Mouse (Mus musculus) lung, postnatal 14 days (tissue): ENCODE measurements around the gene Cbx6.
A peak's percentile ranks its signal among the peaks of the same experiment; 100 is the strongest.

Experiments used
- DNase-seq: peaks from one replicate; pipeline ENCODE4 v3.0.0; 2021

Gene Cbx6

DNA sequence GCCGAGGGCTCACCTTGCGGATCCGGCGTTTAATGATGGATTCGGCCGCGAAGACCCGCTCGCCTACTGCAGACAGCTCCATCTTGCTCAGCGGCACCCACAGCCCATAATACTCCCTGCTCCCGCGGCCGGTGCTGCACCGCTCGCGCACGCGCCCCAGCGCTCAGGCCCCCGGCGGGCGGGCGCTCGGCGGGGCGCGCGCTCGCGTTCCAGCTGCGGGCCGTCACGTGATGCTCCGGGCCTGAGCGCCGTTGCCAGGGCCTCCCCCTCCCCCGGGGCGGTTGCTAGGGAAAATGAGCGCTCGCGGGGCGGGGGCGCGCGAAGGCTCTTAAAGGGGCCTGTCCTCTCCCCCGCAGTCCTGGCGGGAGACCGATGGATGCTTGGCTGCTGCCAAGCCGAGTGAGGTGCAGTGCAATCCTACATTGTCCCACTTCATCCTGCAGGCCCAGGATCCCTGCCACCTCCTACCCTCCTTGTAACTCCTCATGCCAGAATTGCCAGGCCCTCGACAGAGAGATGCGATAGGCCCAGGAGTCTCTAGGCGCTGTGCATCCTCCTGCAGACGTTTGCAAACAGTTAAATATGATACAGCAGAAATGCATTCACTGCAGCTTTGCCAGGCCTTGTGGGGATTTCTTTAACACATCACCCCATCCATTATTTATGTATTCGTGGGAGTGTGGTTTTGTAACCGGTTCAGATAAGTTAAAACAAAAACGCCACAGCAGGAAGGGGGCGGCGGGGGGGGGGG, at the start of gene Cbx6, which contains the start of gene Npcd:
Gene Cbx6 (minus strand): TSS at position 559 of the 751 bp plus-strand sequence.
Gene Npcd (minus strand): TSS at position 108 of the 751 bp plus-strand sequence.
- peak; percentile 97 for DNase-seq

DNA sequence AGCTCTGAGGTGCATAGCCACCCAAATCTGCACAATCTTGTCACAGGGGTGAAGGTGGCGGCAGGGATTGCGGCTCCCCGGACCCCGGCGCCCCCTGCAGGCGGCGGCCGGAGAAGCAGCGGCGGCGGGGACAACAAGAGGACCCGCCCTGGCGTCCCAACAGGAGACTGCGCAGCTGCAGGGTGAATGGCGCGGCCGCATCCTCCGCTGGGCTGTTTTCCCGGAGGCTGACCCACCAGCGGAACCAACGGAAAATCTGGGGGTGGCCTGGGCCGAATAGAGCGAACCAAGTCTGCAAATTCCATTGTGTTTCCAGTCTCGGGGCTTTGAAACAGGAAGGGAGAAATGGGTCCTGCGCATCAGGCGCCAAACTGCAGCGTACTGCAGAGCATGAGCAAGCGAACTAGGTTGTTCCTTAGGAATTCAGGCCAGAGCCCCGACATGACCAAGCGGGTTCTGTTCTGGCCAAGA, 48.9 kb upstream of the Cbx6 start:
- DNase-seq, result peak; percentile 96

DNA sequence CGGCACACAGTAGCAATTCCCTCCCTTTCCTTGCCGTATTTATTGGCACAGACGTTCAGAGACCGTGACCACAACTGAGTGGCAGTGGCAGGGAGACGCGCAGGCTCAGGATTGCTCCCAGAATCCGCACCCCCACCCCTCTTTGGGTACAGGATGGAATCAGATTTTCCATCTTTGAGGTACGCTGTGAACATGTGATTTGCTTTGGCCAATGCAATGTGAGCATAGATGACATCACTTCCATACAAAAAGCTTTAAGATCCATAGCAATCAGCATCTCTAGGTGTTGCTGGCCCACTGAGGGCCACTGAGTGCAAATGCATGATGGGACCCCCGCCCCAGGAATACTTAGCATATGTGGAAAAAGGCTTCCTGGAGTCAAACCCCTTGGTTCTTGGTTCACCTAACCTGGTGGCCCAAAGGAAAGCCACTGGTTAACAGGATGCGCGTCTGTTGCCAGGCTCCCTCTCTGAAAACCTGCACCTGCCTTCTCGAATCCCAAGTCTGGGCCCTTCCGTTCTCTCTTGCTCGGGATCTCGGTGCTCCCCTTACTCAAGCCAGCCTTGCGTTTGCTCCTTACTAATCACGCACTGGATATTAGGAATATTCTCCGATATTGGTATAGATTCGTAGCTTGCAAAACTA, 48.3 kb upstream of the Cbx6 start:
- no peak for DNase-seq

DNA sequence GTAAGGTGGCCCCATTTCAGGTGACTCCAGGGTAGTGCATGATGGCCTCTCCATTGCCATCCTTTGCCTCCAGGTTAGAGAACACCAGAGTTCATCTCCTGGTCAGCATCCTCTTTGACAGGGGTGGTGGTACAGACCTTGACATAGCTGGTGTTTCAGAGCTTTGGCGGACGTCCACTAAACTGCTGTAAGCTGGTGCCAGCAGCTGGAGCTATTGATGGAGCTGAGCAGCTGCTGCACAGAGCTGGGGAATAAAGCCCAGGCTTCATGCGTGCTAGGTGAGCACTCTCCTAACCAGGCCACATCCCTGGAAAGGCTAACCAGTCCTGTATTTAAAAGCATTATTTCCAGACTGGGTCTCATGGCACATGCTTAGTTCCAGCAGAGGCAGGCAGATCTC, 46.0 kb upstream of the Cbx6 start:
- no peak for DNase-seq

DNA sequence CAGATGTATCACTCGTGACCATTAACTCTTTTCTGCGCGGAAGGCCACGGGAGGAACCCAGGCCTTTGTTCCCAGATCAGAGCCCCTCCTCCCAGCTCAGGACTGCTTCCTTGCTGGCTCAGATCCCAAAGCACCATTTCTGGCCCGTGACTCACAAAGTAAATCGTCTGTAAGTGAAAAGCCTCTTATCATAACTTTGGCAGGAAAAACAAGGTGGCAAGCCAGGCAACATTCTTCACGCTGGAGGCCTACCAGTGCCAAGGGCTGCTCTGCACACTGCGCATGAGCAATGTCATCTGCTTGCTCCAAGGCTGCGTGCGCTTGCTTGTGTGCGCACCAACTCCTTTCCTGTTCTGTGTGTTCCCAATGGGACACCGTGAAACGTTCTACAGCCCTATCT, 44.8 kb upstream of the Cbx6 start:
- DNase-seq, result peak; percentile 92

DNA sequence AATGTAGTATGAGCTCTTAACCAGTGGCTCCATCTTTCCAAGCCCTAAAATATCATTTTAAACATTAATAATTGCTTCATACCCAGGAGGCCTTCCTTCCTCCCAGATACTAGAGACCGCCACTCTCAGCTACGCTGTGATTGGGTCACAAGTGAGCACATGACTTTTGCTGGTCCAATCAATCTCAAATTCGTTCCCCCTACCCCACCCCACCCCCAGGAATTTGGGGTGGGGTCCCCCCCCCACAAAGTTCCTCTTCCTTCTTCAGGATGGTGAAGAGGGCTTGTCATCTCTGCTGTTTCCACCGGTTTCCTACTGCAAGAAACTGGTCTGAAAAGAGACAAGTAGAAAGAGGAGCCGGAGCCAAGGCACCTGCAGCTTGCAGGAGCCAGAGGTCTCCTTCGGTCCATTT, 44.2 kb upstream of the Cbx6 start:
- peak; percentile 58 for DNase-seq

DNA sequence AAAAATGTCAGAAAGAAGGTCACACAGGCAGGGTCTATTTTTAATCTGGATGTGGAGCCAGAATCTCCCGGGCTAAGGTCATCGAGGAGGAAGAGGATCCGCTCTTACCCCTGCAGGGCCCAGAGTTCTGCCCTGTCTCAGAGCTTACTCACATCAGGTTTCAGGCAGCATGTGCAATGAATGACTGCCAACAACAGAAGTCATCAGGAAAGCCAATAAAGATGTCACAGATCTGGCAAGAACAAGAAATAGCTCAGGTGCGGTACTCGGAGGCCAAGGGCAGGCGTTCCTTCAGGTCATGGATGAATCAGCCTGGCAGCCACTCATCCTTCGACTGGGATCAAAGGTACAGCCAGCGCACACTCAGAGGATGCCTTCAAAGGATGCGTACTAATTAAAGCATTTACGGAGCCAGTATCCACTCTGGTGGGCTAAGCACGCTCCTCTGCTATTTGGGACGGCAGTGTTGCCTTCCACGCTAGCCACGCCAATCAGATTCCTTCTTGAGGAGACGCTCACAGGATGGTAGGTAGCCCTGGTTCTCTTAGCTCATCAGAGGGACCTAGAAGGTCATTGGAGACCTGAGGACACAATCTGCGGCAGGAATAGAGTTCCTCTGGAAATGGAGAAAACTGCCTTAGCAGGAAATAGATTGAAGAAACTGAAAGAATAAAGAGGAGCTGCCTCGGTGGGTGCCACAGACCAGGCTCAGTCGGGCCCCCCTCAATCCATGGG, 40.9 kb upstream of the Cbx6 start:
- no peak for DNase-seq

DNA sequence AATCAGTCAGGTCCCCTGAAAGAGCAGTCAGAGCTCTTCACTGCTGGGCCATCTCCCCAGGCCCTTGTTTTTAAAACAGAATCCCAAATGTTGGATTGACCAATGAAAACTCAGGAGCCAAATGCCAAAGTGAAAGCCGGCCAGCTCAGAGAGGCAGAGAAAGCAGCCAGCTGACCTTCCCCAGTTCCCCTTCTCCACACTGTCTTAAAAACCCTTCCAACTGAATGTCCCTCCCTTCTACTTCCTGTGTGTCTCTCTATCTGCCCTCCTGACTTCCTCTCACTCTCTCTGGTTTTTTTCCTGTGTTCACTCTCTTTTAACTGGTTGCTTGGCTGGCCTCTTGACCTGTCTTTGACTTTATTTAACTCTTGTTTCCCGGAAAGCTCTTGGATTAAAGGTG, 39.5 kb upstream of the Cbx6 start:
- DNase-seq, result no peak

DNA sequence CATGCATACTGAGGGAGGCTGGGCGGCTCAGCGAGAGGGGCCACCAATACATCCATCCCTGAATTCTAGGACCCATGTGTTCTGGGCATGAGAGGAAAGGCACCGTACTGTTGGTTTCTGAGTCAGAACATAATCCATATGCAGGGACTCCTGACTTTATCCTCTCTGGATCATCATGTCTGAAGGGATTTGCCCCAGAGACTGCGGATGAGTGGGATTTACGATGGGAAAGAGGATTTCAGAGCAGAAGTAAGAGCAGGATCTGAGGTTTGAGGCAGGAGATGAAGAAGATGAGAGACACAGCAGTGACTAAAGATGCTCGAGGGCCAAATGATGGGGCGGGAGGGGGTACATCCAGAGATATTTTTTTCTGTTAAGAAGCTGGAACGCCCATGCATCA, 39.1 kb upstream of the Cbx6 start:
- no peak for DNase-seq

DNA sequence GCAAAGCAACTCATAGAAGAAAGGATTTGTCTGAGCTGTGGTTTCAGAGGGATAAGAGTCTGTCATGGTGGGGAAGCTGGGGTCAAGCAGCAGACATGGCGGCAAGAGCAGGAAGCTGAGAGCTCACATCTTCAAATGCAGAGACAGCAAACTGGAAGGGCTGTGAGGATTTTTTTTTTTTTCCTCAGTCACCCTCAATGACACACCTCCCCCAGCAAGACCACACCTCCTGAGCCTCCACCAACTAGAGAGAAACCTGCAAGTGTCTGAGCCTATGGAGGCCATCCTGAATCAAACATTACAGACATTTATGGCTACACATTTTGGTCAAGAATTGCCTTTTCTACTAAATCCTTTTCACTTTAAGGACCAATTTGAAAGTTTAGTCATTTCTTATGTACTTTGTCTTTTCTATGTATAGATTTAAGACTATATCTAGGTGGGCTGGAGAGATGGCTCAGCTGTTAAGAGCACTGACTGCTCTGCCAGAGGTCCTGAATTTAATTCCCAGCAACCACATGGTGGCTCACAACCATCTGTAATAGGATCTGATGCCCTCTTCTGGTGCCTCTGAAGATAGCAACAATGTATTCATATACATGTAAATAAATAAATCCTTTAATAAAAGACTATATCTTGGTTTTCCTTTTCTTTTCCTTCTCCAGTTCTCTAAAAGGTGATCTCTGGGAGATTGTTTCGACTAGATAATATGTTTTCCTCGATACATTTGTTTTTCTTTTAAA, 32.9 kb upstream of the Cbx6 start:
- DNase-seq, result no peak

DNA sequence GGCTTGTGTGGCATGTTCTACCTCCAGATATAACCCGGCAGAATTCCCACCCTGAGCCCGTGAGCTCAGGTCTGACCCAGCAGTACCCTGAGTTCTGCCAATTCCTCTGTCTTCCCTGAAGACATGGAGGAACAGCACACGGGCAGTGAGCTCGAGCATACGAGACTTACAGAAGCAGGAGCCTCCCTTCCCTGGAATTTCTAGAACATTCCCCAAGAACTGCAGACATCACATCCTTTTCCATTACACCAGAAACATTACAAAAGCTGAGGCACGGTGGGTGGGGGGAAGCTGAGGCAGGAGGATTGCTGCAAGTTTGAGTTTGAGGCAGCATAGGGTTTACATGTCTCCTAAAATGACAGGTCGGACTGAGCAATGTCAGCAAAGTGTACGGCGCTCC, 25.3 kb upstream of the Cbx6 start:
- no peak for DNase-seq

DNA sequence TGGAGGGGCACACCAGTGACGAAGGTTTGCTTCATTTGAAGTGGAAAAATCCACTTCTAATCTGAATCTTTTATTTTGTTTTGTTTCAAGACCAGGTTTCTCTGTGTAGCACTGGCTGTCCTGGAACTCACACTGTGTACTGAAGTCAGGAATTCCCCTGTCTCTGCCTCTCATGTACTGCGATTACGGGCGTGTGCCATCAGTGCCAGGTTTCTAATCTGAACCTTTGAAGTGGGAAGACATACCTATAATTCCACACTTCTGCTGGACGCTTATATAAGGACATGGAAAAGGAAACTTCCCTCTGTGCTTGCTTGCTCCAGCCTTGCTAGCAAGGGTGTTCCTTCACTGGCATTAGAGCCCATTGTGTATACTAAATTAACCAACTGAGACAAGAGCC, 24.5 kb upstream of the Cbx6 start:
- no peak for DNase-seq

DNA sequence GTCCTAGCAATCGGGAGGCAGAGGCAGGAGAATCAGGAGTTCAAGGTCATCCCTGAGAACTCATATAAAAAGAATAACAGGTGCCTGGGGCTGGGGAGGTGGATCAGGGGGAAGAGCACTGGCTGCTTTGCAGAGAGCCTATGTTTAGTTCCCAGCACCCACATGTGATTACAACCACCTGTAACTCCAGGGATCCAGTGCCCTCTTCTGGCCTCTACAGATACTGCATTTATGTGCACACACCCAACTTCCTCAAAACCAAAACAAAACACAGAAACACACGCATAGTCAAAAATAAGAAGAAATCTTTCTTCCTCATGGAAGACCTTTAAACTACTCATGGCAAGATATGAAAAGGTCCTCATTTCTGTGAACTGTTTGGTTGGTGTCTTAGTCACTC, 15.7 kb upstream of the Cbx6 start:
- DNase-seq, result no peak

DNA sequence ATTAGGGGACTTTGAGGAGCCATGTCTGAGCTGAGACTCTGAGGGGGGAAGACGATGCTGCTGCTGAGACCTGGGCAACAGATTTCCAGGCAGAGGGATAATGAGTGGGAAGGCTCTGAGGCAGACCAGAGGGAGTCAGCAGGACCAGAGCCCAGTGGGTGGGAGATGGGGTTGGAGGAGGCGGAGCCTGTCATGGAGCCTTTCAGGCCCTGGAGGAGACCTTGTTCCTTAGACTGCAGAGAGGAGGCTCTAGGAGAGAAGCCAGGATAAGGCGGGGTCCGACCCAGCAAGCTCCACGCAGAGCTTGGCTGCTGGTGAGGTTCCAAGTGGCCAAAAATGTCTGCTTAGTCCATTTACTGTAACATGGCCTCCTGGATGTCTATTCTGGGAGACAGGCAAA, 12.6 kb upstream of the Cbx6 start:
- DNase-seq, result no peak

DNA sequence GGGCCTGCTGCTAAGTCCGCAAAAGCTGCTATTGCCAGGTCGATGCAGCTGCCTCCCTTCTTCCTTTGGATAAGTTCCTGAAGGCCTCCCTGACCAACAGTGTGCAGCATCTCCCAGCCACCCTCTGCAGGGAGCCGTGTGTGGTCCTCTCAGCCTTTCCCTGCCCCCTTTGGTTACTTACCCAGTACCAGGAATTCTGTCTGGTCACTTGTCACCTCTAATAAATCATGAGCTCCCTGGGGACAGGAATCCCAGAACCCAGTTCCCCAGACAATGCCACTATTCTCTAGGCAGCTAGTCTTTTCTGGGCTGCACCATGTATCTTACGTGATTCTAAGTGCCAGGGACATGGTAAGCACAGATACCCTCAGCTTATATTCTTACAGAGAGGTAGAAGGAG, 11.5 kb upstream of the Cbx6 start:
- no peak for DNase-seq

DNA sequence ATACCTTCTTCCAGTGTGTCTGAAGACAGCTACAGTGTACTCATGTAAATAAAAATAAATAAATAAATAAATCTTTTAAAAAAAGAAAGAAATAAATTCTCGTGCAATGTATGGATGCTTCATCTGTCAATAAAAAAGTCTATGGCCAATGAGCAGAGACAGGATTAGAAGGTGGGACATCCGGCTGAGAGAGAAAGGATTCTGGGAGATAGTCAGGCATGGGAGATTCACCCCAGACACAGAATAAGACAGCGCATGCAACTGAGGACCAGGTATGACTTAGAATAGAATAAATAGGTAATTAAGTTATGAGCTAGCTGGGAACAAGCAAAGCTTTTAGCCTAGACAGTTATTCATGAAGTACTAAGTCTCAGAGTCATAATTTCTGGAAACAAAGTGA, 8.5 kb upstream of the Cbx6 start:
- no peak for DNase-seq

DNA sequence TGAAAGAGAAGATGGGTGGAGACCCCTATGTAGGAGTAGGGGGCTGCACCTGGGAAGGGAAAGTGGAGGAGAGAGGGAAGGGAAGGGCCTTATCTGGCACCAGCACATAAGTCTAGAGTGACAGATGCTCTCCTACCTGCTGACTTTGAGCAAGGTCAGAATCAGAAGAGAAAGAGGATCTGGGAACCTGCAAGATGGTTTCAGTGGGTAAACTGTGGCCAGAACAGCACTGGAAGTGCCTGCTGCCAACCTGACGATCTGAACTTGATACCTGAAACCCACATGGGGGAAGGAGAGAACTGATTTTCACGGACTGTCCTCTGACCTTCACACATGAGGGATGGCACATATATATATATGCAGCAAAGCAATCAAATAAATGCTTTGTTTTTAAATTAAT, 5.8 kb upstream of the Cbx6 start:
- no peak for DNase-seq

DNA sequence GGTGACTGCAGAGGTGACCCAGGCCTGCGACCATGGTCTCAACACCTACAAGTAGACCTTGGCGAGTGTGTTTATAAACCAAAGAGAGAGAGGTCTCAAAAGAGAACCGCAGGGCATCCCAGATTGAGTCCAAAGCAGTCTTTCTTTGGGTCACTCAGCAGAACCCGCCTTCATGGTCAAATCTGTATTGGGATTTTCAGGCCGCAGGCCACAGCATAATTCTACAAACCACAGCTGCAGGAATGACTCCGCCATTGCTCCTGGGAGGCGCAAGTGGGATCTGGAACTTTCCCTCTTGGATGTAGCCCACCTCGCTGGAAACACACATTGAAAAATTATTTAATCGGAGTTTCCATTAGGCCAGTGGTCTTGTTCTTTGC, 383 bp upstream of the Cbx6 start:
- no peak for DNase-seq

DNA sequence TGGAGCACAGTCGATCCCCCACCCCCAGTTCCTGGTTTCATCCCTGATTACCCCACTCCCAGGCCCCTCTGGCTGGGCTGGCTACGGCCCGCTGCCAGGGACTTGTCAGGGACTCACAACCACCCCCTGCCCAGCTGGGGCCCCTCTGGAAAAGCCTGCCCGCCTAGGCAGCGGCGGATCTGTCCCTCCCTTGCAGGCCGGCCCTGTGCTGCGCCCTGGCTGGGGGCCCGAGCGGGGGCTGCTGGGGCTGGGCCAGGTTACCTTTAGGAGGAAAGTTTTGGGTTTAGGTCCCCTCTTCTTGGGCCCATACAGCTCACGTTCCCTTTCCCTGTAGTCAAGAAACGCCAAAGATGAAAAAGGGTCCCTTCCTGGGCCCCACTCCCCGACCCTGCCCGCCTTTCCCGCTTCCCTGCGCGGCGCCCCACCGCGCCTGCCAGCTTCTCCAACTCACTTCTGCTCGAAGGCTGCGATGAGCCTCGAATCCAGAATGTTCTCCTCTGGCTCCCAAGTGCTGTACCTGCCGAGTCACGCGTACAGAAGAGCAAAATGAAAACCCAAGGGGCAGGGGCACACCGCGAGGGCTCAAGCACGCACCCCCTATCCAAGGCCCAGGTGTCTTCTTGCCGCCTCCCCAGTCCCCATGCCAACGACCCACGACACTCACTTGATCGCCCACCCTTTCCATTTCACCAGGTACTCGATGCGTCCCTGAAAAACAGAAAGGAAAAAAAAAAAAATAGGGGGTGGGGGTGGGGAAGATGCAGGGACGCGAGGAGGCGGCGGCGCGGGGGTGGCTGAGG, 1.0 kb downstream of the Cbx6 start:
- DNase-seq, result peak; percentile 39

DNA sequence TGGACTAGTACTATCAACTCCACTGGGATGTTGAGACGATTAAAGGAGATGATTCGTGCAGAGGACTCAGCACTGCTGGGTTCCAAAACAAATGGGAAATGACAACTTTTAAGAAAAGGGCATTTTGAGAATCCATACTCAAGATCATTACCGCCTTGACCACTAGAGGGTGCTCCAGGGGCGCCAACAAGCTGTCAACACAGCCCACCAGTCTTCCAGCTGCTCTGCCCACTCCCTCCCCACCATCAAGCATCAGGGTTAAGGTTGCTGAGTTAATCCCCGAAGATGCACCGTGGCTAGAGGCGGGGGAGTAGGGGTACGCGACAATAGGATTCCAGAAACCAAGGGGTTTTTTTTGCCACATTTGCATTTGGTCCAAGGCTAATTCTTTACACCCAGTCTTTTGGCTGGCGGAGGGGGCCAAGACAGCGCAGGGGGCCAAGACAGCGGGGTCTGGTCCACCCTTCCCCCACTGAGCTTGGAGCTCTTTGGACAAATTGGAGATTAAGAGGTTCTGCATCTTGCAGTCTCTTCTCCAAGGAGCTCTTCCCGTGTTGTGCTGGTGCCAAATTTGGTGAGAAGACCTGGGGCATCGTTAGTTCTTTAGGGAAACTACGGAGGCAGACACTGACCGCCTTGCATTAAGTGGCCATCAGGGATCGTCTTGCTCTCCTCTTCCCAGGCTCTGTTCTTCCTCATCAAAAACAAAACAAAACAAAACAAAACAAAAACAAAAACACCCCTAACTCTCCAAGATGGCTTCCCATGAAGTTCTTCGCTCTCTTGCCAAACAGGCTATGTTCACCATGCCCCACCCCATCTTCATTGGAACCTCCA, 2.2 kb downstream of the Cbx6 start:
- peak; percentile 88 for DNase-seq

DNA sequence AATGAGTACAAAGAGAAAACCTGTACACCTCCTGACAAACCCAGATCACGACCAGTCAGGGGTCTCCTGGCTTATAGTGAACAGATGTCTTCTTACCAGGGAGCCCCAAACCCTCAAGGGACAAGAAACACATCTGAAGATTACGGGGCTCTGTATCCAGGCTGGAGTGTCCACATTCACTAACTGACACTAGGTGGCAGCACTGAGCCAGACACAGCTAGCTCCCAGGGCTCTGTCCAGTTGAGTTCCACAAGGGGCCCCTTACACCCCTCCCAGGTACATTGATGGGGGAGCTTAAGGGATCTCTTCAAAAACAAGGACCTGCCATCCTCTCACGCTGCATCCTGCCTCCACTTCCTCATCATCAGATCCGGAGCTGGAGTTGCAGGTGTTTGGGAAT, 4.1 kb downstream of the Cbx6 start:
- DNase-seq, result peak; percentile 85
